Mouse (Mus musculus) sigmoid colon, adult 10 weeks (tissue): ENCODE data around the gene Slc12a6. TPM values are rescaled to one million over a fixed set of nuclear protein-coding genes. Genes with fewer than 3 reads are reported as not detected.

ENCODE experiments used
- polyA plus RNA-seq: library from polyadenylated mRNA; stranded (reverse); fragments of 350-450 nt; fragmentation: Illumina TruSeq; extraction: RNeasy Lipid Tissue Mini Kit (QIAGEN cat#74804); gene quantifications from one replicate; pipeline ENCODE4 v1.2.3, GENCODE M21; 2014; ENCODE audit warnings: low read depth, low replicate concordance

Slc12a6 gene
- polyA plus RNA-seq = 139 TPM

DNA sequence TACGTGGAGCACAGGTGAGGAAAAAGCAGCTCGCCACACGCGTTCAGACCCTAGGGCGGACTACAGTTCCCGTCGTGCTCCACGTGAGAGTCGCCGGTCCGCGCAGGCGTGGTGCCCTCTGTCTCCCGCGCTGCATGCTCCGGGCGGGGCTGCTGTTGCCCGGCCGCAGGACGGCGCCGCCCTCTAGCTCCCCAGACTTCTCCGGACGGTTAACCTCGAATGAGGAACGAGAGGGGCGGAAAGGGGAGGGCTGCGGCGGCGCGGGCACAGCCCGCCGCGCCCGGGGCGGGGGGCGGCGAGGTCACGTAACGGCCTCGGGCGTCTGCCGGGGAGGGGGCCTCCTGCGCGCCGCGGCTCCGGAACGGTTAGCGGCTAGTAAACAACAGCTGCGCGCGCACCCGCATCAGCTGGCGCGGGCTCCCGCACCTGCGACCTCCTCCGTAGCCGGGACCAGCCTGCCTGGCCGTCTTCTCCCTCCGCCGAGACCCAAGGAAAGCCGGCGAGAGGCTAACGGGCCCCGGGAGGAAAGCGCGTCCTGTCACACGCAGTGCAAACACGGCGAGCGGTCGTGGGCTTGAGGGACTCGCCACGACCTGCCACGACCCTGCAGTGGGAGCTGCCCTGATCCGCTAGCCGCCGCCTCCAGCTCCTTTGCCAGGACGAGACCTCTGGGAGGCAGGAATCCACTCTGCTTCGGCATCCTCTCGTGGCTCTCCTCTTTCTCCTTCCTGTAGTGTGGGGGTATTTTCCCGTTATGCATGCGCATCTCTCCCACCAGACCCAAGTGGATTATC lies at the start of gene Slc12a6:
TSS of gene Slc12a6 (plus strand) at position 378 of the 794 bp plus-strand sequence.

GRCm38 (mm10) chr2:112239212-112239934 lies 26.3 kb upstream of the Slc12a6 start, which contains the start of gene Lpcat4:
TSS of gene Lpcat4 (plus strand) at chr2:112239468.

GRCm38 (mm10) chr2:112259241-112259962 lies 6.2 kb upstream of the Slc12a6 start, which contains the start of gene Nutm1:
TSS of gene Nutm1 (minus strand) at chr2:112259291.

DNA sequence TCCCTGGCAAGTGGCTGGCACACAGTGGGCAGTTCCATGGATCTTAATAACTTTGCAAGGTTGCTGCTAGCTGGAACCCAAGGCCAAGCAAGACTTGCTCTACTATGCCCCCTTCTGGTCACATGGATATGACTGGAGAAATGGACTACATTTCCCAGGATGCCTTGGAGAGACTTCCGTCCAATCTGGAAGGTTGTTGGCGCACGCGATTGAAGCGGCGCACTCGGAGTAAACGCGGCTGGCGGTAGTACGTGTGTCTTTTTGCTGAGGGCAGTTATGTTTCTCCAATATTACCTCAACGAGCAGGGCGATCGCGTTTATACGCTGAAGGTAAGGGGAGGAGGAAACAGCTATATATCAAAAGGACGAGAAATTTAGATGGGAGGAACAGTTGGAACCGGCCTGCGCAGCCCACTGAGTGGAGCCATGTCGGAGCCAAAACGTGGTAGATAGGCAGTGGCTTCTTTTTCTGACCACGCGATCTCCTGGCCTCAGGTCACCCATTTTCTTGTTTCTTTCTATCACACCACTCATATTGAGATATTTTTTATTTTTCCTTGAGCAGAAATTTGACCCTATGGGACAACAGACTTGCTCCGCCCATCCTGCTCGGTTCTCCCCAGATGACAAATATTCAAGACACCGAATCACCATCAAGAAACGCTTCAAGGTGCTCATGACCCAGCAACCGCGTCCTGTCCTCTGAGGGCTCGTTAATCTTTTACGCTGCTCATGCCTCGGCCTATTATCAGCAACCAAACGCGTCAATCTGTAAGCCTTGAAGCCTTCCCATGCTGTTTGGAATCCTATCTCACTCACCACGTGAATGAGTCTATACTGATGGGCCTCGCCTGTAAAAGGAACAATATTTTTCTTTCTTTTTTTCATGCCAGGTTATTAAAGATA lies 3.6 kb upstream of the Slc12a6 start, which contains the start of gene Nop10:
TSS of gene Nop10 (plus strand) at position 179 of the 906 bp plus-strand sequence.

DNA sequence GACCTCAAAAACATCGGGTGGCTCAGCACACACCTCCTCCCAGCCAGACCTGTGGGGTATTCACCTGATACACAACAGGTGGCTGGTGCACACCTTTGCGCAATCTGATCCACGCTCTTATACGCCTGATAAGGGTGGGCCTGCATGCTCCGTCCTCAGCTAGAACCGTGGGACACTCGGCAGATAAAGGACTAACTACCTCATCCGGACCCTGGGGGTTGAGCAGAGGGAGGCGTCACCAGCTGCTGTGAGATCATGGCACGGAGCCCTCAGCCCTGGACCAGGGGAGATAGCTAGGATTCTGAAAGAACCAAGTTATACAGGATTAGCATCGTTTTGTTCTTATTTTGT lies 592 bp downstream of the Slc12a6 start, which contains the start of gene Gm21985:
TSS of gene Gm21985 (plus strand) at position 73 of the 351 bp plus-strand sequence.

DNA sequence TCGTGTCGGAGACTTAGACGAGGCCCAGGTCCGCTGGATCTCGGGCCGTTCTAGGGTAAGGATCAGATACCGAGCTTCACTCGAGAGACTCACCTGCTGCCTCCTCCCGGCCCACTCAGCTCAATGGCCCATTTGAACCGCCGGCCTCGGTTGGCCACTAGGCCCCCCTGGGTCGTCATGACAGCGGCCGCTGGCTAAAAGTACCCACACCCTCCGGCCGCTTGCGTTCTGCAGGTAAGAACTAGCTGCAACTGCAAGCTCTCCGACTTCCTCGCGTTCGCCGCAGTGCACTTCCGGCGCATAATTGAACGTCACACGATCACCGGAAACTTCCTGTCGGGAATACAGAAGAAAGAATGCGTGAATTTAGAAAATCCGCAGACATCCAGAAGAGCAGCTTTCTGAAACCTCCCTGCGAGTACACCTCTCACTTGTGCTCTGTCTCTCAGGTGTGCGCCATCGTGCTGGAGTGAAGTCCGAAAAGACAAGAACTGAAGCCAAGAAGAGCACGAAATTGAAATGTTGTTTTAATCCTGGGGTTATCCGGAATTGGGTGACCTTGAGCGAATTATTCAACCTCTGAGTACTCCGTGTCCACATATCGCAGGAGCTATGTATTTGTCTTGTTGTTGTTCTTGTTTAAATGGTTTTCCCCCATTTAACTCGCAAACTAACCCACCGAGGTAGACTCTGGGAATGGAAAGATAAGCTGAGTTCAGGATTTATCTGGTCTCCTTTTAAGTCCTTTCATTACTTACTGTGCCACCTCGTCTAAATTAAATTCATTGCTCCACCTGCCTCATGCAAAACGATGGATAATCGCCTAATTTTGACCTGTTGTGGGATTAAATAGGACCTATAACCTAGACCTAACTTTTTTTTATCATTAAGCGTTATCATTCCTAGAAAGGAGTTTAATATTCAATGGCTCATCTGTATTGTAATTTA lies 102.4 kb downstream of the Slc12a6 start, which contains the start of gene Emc4:
TSS of gene Emc4 (minus strand) at position 302 of the 948 bp plus-strand sequence.

DNA sequence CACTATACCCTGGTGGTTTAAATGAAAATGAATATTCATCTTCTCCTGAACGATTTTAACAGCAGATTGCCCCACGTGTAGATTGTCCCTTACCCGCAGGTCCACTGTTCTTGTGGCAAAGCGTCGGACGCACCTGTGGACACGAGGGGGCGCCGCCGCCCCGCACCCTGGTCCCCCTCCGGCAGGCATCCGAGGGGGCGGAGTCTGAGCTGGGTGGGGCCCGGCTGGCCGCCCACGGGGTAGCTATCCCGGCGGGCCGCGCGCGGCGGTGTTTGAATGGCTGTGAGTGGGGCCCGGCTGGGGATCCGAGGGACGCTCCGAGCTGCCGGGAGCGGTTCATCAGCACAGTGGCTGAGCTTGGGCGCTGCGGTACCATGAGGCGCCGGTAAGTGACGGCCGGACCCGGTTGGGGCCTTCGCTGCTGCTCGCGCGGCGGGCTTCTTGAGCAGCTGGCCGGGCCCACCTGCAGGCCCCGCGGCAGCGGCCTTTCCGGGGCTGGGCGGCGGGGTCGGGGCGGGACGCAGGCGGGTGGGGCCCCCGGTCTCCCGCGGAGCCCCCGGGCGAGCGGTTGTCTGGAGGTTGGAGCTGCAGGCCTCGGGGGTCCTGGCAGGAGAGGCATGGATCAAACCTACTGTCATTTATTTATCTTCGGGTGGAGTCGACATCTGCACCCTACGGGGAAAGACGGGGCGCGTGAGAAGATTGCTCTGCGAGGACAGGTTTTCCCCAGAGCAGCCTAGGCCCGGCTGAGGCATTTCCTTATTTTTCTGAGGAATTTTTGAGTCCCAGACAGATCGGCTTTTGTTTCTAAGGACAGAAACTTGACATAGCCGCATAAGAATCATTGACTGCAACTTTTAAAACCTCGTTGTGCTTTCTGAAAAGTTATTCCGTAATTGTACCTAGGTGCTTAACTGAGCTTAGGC lies 113.6 kb downstream of the Slc12a6 start, which contains the start of gene Katnbl1:
TSS of gene Katnbl1 (plus strand) at position 239 of the 926 bp plus-strand sequence.

Other genes with a start within 250 kb of the Slc12a6 start
- not detected for gene Olfr1311, start 241.4 kb upstream of the Slc12a6 start, polyA plus RNA-seq
- not detected for gene Olfr1312, start 215.6 kb upstream of the Slc12a6 start, polyA plus RNA-seq
- not detected for gene Olfr1313, start 188.0 kb upstream of the Slc12a6 start, polyA plus RNA-seq
- gene Olfr1314, start 169.0 kb upstream of the Slc12a6 start, polyA plus RNA-seq = not detected
- not detected for gene Olfr1315-ps1, start 150.4 kb upstream of the Slc12a6 start, polyA plus RNA-seq
- gene Olfr1316, start 130.8 kb upstream of the Slc12a6 start, polyA plus RNA-seq = not detected
- not detected for gene Olfr1317, start 125.5 kb upstream of the Slc12a6 start, polyA plus RNA-seq
- gene Olfr1318, start 111.6 kb upstream of the Slc12a6 start, polyA plus RNA-seq = not detected
- 1.2 TPM for gene Lpcat4, start 26.4 kb upstream of the Slc12a6 start, polyA plus RNA-seq
- not detected for gene Nutm1, start 6.5 kb upstream of the Slc12a6 start, polyA plus RNA-seq
- gene Nop10, start 3.9 kb upstream of the Slc12a6 start, polyA plus RNA-seq = 15.6 TPM
- not detected for gene Gm21985, start 489 bp downstream of the Slc12a6 start, polyA plus RNA-seq
- gene Emc4, start 102.2 kb downstream of the Slc12a6 start, polyA plus RNA-seq = 52.0 TPM
- gene Katnbl1, start 113.4 kb downstream of the Slc12a6 start, polyA plus RNA-seq = 64.8 TPM
- gene Emc7, start 189.2 kb downstream of the Slc12a6 start, polyA plus RNA-seq = 42.2 TPM
- not detected for gene Chrm5, start 214.9 kb downstream of the Slc12a6 start, polyA plus RNA-seq
- 8.1 TPM for gene Aven, start 227.1 kb downstream of the Slc12a6 start, polyA plus RNA-seq